Mouse (Mus musculus) liver, postnatal 0 days (tissue): Measurements from ENCODE around the gene Begain.

Source experiments
- CTCF ChIP-seq: sonication (generic); IDR thresholded peaks from 2 replicates; pipeline ENCODE4 v1.5.1; 2016; ENCODE audit warnings: antibody characterized with exemption, low read depth
- EP300 ChIP-seq: IDR thresholded peaks from 2 replicates; pipeline ENCODE4 v1.6.1; 2016; ENCODE audit warnings: antibody characterized with exemption, low read depth, mild to moderate bottlenecking

GRCm38 (mm10) chr12:109022181-109022691 is 45.8 kb downstream of the Begain start:
- no peak for TF ChIP-seq CTCF
- no peak for TF ChIP-seq EP300
